Mouse (Mus musculus): ENCODE measurements around the gene Erlec1.

DNA sequence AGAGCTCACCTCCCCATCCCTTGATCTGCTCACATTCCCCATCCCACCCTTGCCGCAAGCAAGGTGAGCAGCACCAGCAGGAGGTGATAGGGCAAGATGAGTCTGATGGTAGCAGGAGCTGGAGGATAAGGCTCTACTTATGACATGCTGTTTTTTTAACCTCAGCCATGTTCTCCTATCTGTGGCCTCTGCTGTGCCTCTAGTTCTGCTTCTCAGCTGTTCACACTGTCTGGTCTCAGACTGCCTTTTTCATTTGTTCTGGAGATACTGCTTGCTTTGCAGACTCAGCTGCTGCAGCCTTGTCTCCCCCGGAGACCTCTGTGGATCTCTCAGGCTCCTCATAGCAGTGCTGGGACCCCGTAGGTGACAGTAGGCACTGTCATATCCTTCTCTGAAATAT lies 30.9 kb downstream of the Erlec1 start:
- TF ChIP-seq CTCF (IDR thresholded peaks at IDR 0.05; ENCODE audit: low read depth, low read length) (no peak), POLR2A (IDR thresholded peaks at IDR 0.05; ENCODE audit: borderline replicate concordance, low read depth, low read length) (no peak)

All from bone marrow macrophage, adult 2 months (primary cell).